Mouse (Mus musculus) brain, embryonic 14.5 days (tissue): Measurements from ENCODE around the gene Slc22a3.

Experiments used
- CTCF ChIP-seq: fragments of 200-500 bp; IDR thresholded peaks from 2 replicates; pipeline ENCODE4 v1.5.1; 2012; ENCODE audit warnings: inconsistent platforms, mild to moderate bottlenecking, moderate library complexity, borderline replicate concordance; ENCODE audit not compliant: insufficient read depth, insufficient read length; ENCODE audit errors: extremely low read depth
- POLR2A ChIP-seq: fragments of 200-500 bp; IDR thresholded peaks from 2 replicates; pipeline ENCODE4 v1.6.1; 2012; ENCODE audit warnings: mild to moderate bottlenecking, inconsistent platforms, borderline replicate concordance; ENCODE audit not compliant: poor library complexity, insufficient read depth, insufficient read length, severe bottlenecking; ENCODE audit errors: extremely low read depth

DNA sequence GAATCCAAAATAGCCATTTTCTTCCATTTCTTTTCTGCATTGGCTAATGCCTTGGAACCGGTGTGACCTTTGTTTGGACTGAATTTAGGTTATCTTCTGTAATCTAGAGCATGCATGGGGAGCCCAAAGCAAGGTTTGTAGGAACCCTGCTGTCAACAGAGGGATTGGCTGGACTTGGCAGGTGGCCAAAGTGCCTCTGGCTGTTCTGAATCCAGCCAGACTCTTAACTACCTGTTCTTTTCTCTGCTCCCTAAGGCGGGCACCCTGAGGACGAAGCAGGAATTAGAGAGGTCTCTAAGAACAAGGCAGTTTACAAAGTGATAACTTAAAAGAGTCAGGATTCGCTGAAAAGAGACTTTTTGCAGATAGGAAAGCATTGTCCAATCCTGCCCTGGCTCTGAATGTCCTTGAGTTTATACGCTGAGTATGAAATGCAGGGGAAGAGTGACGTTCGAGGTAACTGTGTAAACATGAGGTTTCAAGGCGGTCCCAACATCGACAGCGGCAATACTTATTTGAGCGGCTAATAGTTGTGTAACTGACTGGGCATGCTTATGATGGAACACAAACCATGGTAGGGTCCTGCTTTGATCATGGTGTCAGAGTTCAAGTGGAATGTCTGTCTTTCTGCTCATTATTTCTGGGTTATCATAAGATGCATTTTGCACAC, 54.5 kb downstream of the Slc22a3 start:
- no peak for TF ChIP-seq POLR2A
- TF ChIP-seq CTCF = no peak
